Mouse (Mus musculus): ENCODE data around the gene Col23a1. TPM values are rescaled to one million over a fixed set of nuclear protein-coding genes. Genes with fewer than 3 reads are reported as not detected.
A peak's percentile ranks its signal among the peaks of the same experiment; 100 is the strongest.

The Col23a1 gene
- polyA plus RNA-seq, 1 experiment = 10.3 TPM

DNA sequence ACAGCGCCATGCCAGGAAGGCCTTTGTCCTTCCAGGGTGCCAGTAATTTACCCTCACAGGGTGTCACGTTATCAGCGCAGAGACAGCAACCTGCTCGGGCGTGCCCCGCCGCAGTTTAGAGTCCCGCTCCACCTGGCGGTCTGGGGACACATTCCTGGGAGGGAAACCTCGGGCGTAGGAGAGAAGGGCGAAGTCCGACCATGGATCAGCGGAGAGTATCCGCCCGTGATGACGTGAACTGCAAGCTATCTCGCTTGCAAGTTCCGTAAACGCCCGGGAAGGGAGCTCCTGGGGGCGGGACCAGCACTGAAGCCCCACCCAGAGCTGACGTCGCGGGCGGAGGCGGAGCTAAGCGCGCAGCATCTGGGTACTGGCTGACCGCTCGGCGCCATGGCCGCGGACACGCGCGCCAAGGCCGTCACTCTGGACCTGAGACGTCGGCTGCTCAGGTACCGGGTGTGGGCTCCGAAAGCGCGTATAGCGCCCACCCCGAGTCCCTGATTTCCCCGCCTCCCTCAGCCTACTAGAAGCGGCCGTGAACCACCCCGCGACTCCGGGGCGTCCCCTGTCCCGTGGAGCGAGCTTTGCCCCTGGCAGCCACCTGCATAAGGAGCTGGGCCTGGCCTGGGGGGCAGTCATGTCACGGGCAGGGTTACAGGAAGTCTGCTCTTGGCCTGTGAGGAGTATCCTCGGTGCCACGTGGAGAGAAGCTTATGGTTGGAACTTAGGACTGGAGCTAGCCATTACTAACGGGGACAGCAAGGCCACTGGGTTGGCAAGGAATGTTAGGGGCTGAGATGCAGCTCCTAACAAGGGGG lies 294.9 kb downstream of the Col23a1 start, which contains the start of gene Phykpl:
TSS of gene Phykpl (plus strand) at position 327 of the 818 bp plus-strand sequence.
- Histone ChIP-seq H3K36me3 (ENCODE audit: control insufficient read depth, insufficient read depth) (peaks cover 16% of the 10 kb centered on the region), H3K79me2 (ENCODE audit: control insufficient read depth, insufficient read depth) (peaks cover 8% of the 10 kb centered on the region), H3K27me3 (ENCODE audit: control insufficient read depth, insufficient read depth, insufficient read length) (no peaks in the 10 kb centered on the region), H3ac (ENCODE audit: control insufficient read depth, insufficient read length) (peak within 1 kb of the TSS; percentile 52), H3K4me3 (peak within 1 kb of the TSS; percentile 76), H3K4me2 (ENCODE audit: low read depth) (peak within 1 kb of the TSS; percentile 86)
- peak; percentile 96 for TF ChIP-seq POLR2A (IDR thresholded peaks at IDR 0.05; ENCODE audit: insufficient read length, low read depth)
- peak; percentile 95 for TF ChIP-seq POLR2AphosphoS2 (IDR thresholded peaks at IDR 0.05; ENCODE audit: insufficient read length, low read depth)
- TF ChIP-seq REST (IDR thresholded peaks at IDR 0.05; ENCODE audit: insufficient read depth, insufficient read length) = no peak

- Histone ChIP-seq H3K27me3 (ENCODE audit: control insufficient read depth, insufficient read depth, insufficient read length) (no peaks in the 10 kb centered on the region), H3K4me2 (ENCODE audit: low read depth) (peak overlapping the region; percentile 86), H3K79me2 (ENCODE audit: control insufficient read depth, insufficient read depth) (peaks cover 8% of the 10 kb centered on the region), H3K36me3 (ENCODE audit: control insufficient read depth, insufficient read depth) (peaks cover 17% of the 10 kb centered on the region), H3ac (ENCODE audit: control insufficient read depth, insufficient read length) (peak overlapping the region; percentile 52), H3K4me3 (peak overlapping the region; percentile 76)
- TF ChIP-seq POLR2A (IDR thresholded peaks at IDR 0.05; ENCODE audit: insufficient read length, low read depth) (no peak), POLR2AphosphoS2 (IDR thresholded peaks at IDR 0.05; ENCODE audit: insufficient read length, low read depth) (peak; percentile 92), TCF12 (IDR thresholded peaks at IDR 0.05; ENCODE audit: insufficient read depth, poor library complexity, severe bottlenecking) (no peak), SRF (IDR thresholded peaks at IDR 0.05; ENCODE audit: control insufficient read depth, insufficient read length, low read depth) (no peak)
Measured at GRCm38 (mm10) chr11:51585608-51586252, 296.0 kb downstream of the Col23a1 start.

DNA sequence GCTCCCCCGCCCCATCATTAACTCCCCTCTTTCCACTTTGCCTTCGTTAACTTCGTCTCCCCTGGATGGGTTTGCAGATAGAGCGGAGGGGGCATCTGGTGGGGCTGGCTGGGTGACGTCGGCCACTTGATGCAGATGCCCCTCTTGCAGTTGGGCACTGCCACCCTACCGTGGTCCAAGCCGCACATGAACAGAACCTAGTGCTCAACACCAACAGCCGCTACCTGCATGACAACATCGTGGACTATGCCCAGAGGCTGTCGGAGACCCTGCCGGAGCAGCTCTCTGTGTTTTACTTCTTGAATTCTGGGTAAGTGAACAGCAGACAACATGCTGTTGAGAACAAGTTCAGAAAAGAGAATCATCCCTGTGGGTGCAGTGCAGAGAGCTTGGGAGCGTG lies 296.7 kb downstream of the Col23a1 start:
- Histone ChIP-seq H3K4me2 (ENCODE audit: low read depth) (no peak overlapping the region), H3K27me3 (ENCODE audit: control insufficient read depth, insufficient read depth, insufficient read length) (no peaks in the 10 kb centered on the region), H3K4me3 (peak overlapping the region; percentile 76), H3K79me2 (ENCODE audit: control insufficient read depth, insufficient read depth) (peaks cover 8% of the 10 kb centered on the region), H3K36me3 (ENCODE audit: control insufficient read depth, insufficient read depth) (peaks cover 24% of the 10 kb centered on the region), H3ac (ENCODE audit: control insufficient read depth, insufficient read length) (no peak overlapping the region)
- TF ChIP-seq POLR2AphosphoS2 (IDR thresholded peaks at IDR 0.05; ENCODE audit: insufficient read length, low read depth) = peak; percentile 50
- TF ChIP-seq POLR2A (IDR thresholded peaks at IDR 0.05; ENCODE audit: insufficient read length, low read depth) = peak; percentile 21
- no peak for TF ChIP-seq SRF (IDR thresholded peaks at IDR 0.05; ENCODE audit: control insufficient read depth, insufficient read length, low read depth)
- TF ChIP-seq CEBPB (IDR thresholded peaks at IDR 0.05; ENCODE audit: insufficient read depth, poor library complexity, severe bottlenecking) = no peak
- no peak for TF ChIP-seq E2F4 (IDR thresholded peaks at IDR 0.05; ENCODE audit: insufficient read depth)
- TF ChIP-seq TCF3 (IDR thresholded peaks at IDR 0.05; ENCODE audit: insufficient read length, low read depth) = no peak
- TF ChIP-seq MAX (IDR thresholded peaks at IDR 0.05; ENCODE audit: low read depth) = no peak
- TF ChIP-seq TCF12 (IDR thresholded peaks at IDR 0.05; ENCODE audit: insufficient read depth, poor library complexity, severe bottlenecking) = no peak
- no peak for TF ChIP-seq REST (IDR thresholded peaks at IDR 0.05; ENCODE audit: insufficient read depth, insufficient read length)
- TF ChIP-seq MYOD1 (IDR thresholded peaks at IDR 0.05; ENCODE audit: control insufficient read depth in 1 of 3, insufficient read length in 2 of 3, low read depth in 2 of 3) = no peak
- TF ChIP-seq USF1 (IDR thresholded peaks at IDR 0.05; ENCODE audit: low read depth) = no peak

DNA sequence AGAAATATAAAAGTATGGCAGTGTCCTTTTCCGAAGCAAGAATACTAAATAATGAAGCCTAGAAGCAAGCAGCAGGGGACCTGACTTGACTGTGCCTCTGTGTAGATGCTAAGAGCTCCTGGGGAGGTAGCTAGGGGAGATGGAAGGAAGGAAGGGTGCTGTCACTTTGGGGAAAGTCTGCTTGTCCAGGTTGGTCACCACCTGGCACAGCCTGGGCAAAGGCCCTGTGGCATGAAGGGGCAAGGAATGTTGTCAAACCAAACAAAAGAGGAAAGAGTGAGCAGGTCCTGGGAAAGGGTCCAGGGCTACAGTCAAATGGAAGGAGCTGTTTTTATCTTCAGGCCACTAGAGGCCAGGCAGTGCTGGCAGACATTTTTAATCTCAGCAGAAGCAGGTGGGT lies 297.3 kb downstream of the Col23a1 start:
- Histone ChIP-seq H3K27me3 (ENCODE audit: control insufficient read depth, insufficient read depth, insufficient read length) (no peaks in the 10 kb centered on the region), H3K36me3 (ENCODE audit: control insufficient read depth, insufficient read depth) (peaks cover 26% of the 10 kb centered on the region), H3K79me2 (ENCODE audit: control insufficient read depth, insufficient read depth) (peaks cover 8% of the 10 kb centered on the region), H3K4me2 (ENCODE audit: low read depth) (no peak overlapping the region), H3K4me3 (no peak overlapping the region), H3ac (ENCODE audit: control insufficient read depth, insufficient read length) (no peak overlapping the region)
- TF ChIP-seq POLR2AphosphoS2 (IDR thresholded peaks at IDR 0.05; ENCODE audit: insufficient read length, low read depth) (peak; percentile 51), MYOG (IDR thresholded peaks at IDR 0.05; ENCODE audit: control insufficient read depth in 1 of 3, insufficient read depth in 1 of 3, insufficient read length in 2 of 3, low read depth in 2 of 3) (no peak)

GRCm38 (mm10) chr11:51588833-51589232 lies 299.1 kb downstream of the Col23a1 start:
- Histone ChIP-seq H3K4me3 (no peak overlapping the region), H3K4me2 (ENCODE audit: low read depth) (no peak overlapping the region), H3K27me3 (ENCODE audit: control insufficient read depth, insufficient read depth, insufficient read length) (no peaks in the 10 kb centered on the region), H3ac (ENCODE audit: control insufficient read depth, insufficient read length) (no peak overlapping the region), H3K36me3 (ENCODE audit: control insufficient read depth, insufficient read depth) (peaks cover 44% of the 10 kb centered on the region), H3K79me2 (ENCODE audit: control insufficient read depth, insufficient read depth) (peaks cover 8% of the 10 kb centered on the region)
- TF ChIP-seq MYOG (IDR thresholded peaks at IDR 0.05; ENCODE audit: control insufficient read depth in 1 of 3, insufficient read depth in 1 of 3, insufficient read length in 2 of 3, low read depth in 2 of 3) (no peak), TCF12 (IDR thresholded peaks at IDR 0.05; ENCODE audit: insufficient read depth, poor library complexity, severe bottlenecking) (no peak), USF1 (IDR thresholded peaks at IDR 0.05; ENCODE audit: low read depth) (no peak), SRF (IDR thresholded peaks at IDR 0.05; ENCODE audit: control insufficient read depth, insufficient read length, low read depth) (no peak), POLR2AphosphoS2 (IDR thresholded peaks at IDR 0.05; ENCODE audit: insufficient read length, low read depth) (no peak), TCF3 (IDR thresholded peaks at IDR 0.05; ENCODE audit: insufficient read length, low read depth) (no peak), MAX (IDR thresholded peaks at IDR 0.05; ENCODE audit: low read depth) (no peak), E2F4 (IDR thresholded peaks at IDR 0.05; ENCODE audit: insufficient read depth) (no peak), POLR2A (IDR thresholded peaks at IDR 0.05; ENCODE audit: insufficient read length, low read depth) (no peak), MYOD1 (IDR thresholded peaks at IDR 0.05; ENCODE audit: control insufficient read depth in 1 of 3, insufficient read length in 2 of 3, low read depth in 2 of 3) (no peak), CEBPB (IDR thresholded peaks at IDR 0.05; ENCODE audit: insufficient read depth, poor library complexity, severe bottlenecking) (no peak), REST (IDR thresholded peaks at IDR 0.05; ENCODE audit: insufficient read depth, insufficient read length) (no peak)

All from myocyte (in vitro differentiated cells).